Mouse (Mus musculus): ENCODE measurements around the gene Slco3a1. TPM values are rescaled to one million over a fixed set of nuclear protein-coding genes. Genes with fewer than 3 reads are reported as not detected.

Gene Slco3a1
- polyA plus RNA-seq, 1 experiment from 2014 or later: 28.2 TPM

- 63% methylated on average over 1 of the region's 1 CpGs for WGBS
- Histone ChIP-seq H3K36me3 (replicated peaks) (no peaks in the 10 kb centered on the region), H3K4me3 (no peak overlapping the region), H3K27me3 (replicated peaks) (no peaks in the 10 kb centered on the region), H3K27ac (peak overlapping the region; percentile 52; the same call in 1 of the 2 replicates), H3K9me3 (no peaks in the 10 kb centered on the region), H3K4me1 (peaks cover 12% of the 10 kb centered on the region), H3K9ac (no peak overlapping the region), H3K4me2 (no peak overlapping the region)
- ATAC-seq (replicated peaks): no peak
Observed at GRCm38 (mm10) chr7:74270089-74270394, 284.5 kb downstream of the Slco3a1 start.

- Histone ChIP-seq H3K9me3 (no peaks in the 10 kb centered on the region), H3K9ac (no peak overlapping the region), H3K27ac (peak overlapping the region; percentile 52), H3K27me3 (replicated peaks) (no peaks in the 10 kb centered on the region), H3K4me3 (no peak overlapping the region), H3K4me1 (peaks cover 12% of the 10 kb centered on the region), H3K4me2 (no peak overlapping the region; the same call in 1 of the 2 replicates), H3K36me3 (replicated peaks) (no peaks in the 10 kb centered on the region)
- peak; percentile 37; the same call in 1 of the 2 replicates for ATAC-seq (replicated peaks)
- WGBS: 38% methylated on average over 11 of the region's 11 CpGs
Observed at GRCm38 (mm10) chr7:74269283-74270088, 285.1 kb downstream of the Slco3a1 start.

DNA sequence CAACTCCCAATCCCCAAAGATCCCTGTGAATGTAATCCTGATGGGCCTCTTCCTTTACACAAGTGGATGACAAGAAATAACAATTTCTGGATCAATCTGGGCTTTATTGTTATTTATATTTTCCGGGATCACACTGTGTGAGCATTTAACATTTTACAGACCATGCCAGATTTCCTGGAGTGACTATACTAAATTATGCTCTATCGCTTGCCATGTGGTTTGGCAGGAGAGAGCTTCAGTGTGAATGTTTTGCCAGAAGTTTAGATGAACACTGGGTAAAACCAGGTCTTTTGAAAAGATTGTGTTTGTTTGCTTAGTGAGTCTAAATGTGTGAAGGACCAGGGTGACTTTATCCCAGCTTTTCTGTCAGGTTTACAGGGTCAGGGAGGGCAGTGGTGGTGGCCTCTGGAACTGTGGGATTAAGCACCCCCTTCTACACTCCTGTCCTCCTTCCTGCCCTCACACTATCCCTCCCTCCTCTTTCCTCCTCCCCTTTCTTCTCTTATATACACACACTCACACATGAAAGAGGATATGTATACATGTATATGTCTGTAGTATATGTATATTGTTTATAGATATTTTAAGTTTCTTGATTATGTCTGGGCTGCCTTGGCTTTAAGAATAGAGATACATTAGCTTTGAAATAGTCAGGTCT, 287.9 kb downstream of the Slco3a1 start:
- Histone ChIP-seq H3K36me3 (replicated peaks) (no peaks in the 10 kb centered on the region), H3K9me3 (no peaks in the 10 kb centered on the region), H3K9ac (no peak overlapping the region), H3K27ac (no peak overlapping the region), H3K4me2 (no peak overlapping the region), H3K27me3 (replicated peaks) (no peaks in the 10 kb centered on the region), H3K4me3 (no peak overlapping the region), H3K4me1 (peaks cover 12% of the 10 kb centered on the region)
- WGBS: 83% methylated on average over 2 of the region's 2 CpGs
- ATAC-seq (replicated peaks): no peak

- no peak for ATAC-seq (replicated peaks)
- Histone ChIP-seq H3K4me2 (no peak overlapping the region), H3K36me3 (replicated peaks) (no peaks in the 10 kb centered on the region), H3K4me3 (no peak overlapping the region), H3K4me1 (no peaks in the 10 kb centered on the region), H3K9ac (no peak overlapping the region), H3K27me3 (replicated peaks) (no peaks in the 10 kb centered on the region), H3K27ac (no peak overlapping the region), H3K9me3 (no peaks in the 10 kb centered on the region)
- WGBS: 79% methylated on average over 3 of the region's 3 CpGs
Observed at GRCm38 (mm10) chr7:74256291-74256690, 298.3 kb downstream of the Slco3a1 start.

GRCm38 (mm10) chr7:74252066-74252465, 302.5 kb downstream of the Slco3a1 start:
- H3K4me3 ChIP-seq: no peak overlapping the region
- H3K9ac ChIP-seq: no peak overlapping the region
- no peaks in the 10 kb centered on the region for H3K9me3 ChIP-seq
- no peak overlapping the region for H3K27ac ChIP-seq
- H3K36me3 ChIP-seq (replicated peaks): no peaks in the 10 kb centered on the region
- no peak for ATAC-seq (replicated peaks)
- H3K27me3 ChIP-seq (replicated peaks): no peaks in the 10 kb centered on the region
- WGBS: 92% methylated on average over 2 of the region's 2 CpGs
- no peaks in the 10 kb centered on the region for H3K4me1 ChIP-seq
- H3K4me2 ChIP-seq: no peak overlapping the region

- ATAC-seq (replicated peaks): no peak
- no peaks in the 10 kb centered on the region for H3K27me3 ChIP-seq (replicated peaks)
- H3K4me2 ChIP-seq: no peak overlapping the region
- no peak overlapping the region for H3K9ac ChIP-seq
- WGBS: 78% methylated on average over 3 of the region's 3 CpGs
- no peak overlapping the region for H3K4me3 ChIP-seq
- no peaks in the 10 kb centered on the region for H3K36me3 ChIP-seq (replicated peaks)
- H3K27ac ChIP-seq: peak overlapping the region; percentile 62
- peaks cover 25% of the 10 kb centered on the region for H3K4me1 ChIP-seq
- no peaks in the 10 kb centered on the region for H3K9me3 ChIP-seq
Observed at GRCm38 (mm10) chr7:74241236-74241635, 313.3 kb downstream of the Slco3a1 start.

GRCm38 (mm10) chr7:74240459-74241172, 314.0 kb downstream of the Slco3a1 start:
- peaks cover 25% of the 10 kb centered on the region for H3K4me1 ChIP-seq
- no peaks in the 10 kb centered on the region for H3K36me3 ChIP-seq (replicated peaks)
- no peaks in the 10 kb centered on the region for H3K27me3 ChIP-seq (replicated peaks)
- WGBS: 23% methylated on average over 4 of the region's 4 CpGs
- peak; percentile 84 for ATAC-seq (replicated peaks)
- H3K9ac ChIP-seq: no peak overlapping the region
- no peaks in the 10 kb centered on the region for H3K9me3 ChIP-seq
- H3K4me2 ChIP-seq: no peak overlapping the region
- H3K27ac ChIP-seq: peak overlapping the region; percentile 62
- no peak overlapping the region for H3K4me3 ChIP-seq

Small RNA genes within 50 kb of the gene (microRNA-seq; reads per million reads assigned to microRNA genes)
- not detected for gene Gm27459

All from midbrain, embryonic 15.5 days (tissue).